Mouse (Mus musculus) cortical plate, adult 2 months (tissue): Measurements from ENCODE around the gene Tnfsfm13. TPM values are rescaled to one million over a fixed set of nuclear protein-coding genes. Genes with fewer than 3 reads are reported as not detected.

Experiments used
- H3K27ac ChIP-seq: fragments of 200-500 bp; 2 replicates; pipeline ENCODE4 v1.5.1; 2012; ENCODE audit warnings: low read length, control low read depth, inconsistent platforms; ENCODE audit not compliant: insufficient read depth
- H3K4me1 ChIP-seq: fragments of 200-500 bp; 2 replicates; pipeline ENCODE4 v1.6.1; 2011; ENCODE audit warnings: low read length; ENCODE audit not compliant: control insufficient read depth, insufficient read depth
- H3K4me3 ChIP-seq: fragments of 200-500 bp; 2 replicates; pipeline ENCODE4 v1.5.1; 2011; ENCODE audit warnings: mild to moderate bottlenecking, low read length, control low read depth; ENCODE audit not compliant: insufficient read depth
- CTCF ChIP-seq: fragments of 200-500 bp; IDR thresholded peaks from 2 replicates; pipeline ENCODE4 v1.5.1; 2011; ENCODE audit warnings: mild to moderate bottlenecking, control low read depth, low read length; ENCODE audit not compliant: insufficient read depth; ENCODE audit errors: extremely low read depth
- POLR2A ChIP-seq: fragments of 200-500 bp; IDR thresholded peaks from 2 replicates; pipeline ENCODE4 v1.6.1; 2011; ENCODE audit warnings: mild to moderate bottlenecking, low read length, control low read depth; ENCODE audit not compliant: insufficient read depth; ENCODE audit errors: extremely low read depth
- polyA plus RNA-seq: library from polyadenylated mRNA; depleted of rRNA; stranded (reverse); fragments of >200 nt; gene quantifications from 2 replicates; pipeline ENCODE4 v1.2.3, GENCODE M21; 2012; rRNA removed

Gene Tnfsfm13
- polyA plus RNA-seq, 1 experiment: 3.8 TPM

DNA sequence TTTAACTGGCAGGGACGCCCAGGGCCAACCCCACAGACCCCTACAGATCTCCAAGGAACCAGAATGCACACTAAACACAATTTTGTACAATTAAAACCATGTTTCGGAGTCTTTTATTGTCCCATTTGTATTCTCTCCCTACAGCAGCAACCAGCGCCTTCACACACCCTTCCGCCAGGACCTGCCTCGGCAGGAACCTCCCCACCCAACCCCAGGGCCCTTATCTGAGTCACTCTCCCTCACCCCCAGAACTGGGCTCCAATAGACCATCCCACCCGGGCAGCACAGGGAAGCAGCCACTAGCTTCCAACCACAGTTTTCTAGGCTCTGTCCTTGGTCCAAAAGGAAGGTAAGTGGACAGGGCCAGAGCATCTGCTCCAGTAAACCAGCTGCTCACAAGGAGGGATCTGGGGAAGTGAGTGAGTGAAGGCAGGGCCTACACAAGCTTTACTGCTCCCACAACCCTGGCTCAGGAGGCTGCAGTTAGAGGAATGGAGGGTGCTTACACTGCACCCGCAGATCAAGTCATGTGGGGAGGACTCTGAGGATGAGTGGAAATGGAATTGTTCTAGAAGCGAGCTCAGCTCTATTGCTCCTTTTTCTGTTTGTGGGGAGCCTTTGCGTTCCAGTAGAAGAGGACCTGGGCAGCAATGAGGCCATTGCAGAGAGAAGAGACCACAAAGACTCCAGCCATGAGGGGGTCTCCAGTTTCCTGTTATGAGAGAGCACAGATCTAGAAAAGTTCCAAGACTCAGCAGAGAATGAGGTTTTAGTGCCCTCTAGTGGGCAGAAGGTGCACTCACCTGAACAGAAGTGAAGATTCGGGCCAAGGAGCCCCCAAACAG lies 39.1 kb downstream of the Tnfsfm13 start:
- TF ChIP-seq POLR2A (no peak), CTCF (peak; percentile 72)

DNA sequence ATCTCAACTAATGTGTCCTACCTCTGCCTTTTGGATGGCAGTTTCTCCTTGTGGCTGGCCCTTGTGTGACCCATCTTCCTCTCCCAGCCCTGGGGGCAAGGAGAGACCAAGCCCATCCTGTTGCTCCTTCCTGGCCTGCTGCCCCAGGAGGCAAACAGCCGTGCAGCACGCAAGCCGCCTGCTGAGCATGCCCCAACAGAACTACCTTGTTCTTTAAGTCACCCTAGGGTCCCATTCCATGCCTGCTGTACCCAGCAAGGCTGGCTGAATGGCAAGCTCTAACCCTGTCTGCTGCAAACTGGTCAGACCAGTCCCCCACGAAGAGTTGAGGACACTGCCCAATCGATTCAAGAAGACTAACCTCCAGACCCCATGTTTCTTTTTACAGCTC lies 39.8 kb downstream of the Tnfsfm13 start:
- no peak overlapping the region for H3K4me3 ChIP-seq
- no peaks in the 10 kb centered on the region for H3K4me1 ChIP-seq
- TF ChIP-seq CTCF: no peak
- TF ChIP-seq POLR2A: no peak
- H3K27ac ChIP-seq: no peak overlapping the region

More for the DNA sequence above, 39.1 kb downstream of the Tnfsfm13 start:
- no peak overlapping the region for H3K27ac ChIP-seq
- no peak overlapping the region for H3K4me3 ChIP-seq
- no peaks in the 10 kb centered on the region for H3K4me1 ChIP-seq

DNA sequence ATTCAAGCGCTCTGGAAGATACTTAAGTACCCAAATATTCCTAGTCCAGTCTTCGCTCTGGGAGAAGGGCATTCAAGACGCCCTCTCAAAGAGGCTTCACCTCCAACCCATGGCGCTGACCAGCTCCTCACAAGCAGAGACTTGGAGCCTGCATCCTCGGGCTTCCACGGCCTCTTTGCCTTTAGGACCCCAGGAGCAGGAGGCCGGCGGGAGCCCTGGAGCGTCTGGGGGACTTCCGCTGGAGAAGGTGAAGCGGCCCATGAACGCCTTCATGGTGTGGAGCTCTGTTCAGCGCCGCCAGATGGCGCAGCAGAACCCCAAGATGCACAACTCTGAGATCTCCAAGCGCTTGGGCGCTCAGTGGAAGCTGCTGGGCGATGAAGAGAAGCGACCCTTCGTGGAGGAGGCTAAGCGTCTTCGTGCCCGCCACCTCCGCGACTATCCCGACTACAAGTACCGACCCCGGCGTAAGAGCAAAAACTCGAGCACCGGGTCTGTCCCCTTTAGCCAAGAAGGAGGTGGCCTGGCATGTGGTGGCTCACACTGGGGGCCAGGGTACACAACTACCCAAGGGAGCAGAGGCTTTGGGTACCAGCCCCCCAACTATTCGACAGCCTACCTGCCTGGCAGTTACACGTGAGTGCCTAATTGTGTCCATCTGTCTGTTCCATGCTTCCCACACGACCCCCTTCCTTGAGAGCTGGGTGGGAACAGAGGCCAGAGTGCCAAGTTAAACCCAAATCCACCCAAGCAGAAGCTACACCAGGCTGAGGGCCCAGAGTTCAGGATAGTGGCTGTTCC lies 40.4 kb downstream of the Tnfsfm13 start, which contains the start of gene Sox15:
TSS of gene Sox15 (plus strand) at position 51 of the 801 bp plus-strand sequence.
- no peaks in the 10 kb centered on the region for H3K4me1 ChIP-seq
- TF ChIP-seq POLR2A (no peak), CTCF (peak; percentile 65)
- no peak within 1 kb of the TSS for H3K27ac ChIP-seq
- no peak within 1 kb of the TSS for H3K4me3 ChIP-seq

DNA sequence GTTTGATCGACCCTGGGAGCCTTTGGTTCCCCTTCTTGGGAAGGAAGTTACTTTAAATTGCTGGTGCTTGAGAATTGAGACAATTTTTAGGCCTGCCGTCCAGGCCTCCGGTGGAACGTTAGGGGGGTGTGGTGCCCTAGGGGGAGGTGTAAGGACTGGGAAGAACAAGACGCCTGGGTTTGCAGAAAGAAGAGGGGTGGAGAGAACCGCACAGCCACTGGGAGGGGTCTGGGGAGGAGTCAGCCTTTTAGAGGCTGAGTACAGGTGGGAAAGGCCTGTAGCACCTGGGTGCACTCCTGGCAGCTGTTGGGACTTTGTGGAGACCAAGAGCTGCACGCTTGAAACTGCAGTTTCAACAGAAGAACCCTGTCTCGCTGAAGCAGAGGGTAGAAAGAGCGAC lies 41.1 kb downstream of the Tnfsfm13 start:
- TF ChIP-seq CTCF (no peak), POLR2A (no peak)
- Histone ChIP-seq H3K4me3 (no peak overlapping the region), H3K4me1 (no peaks in the 10 kb centered on the region), H3K27ac (no peak overlapping the region)

DNA sequence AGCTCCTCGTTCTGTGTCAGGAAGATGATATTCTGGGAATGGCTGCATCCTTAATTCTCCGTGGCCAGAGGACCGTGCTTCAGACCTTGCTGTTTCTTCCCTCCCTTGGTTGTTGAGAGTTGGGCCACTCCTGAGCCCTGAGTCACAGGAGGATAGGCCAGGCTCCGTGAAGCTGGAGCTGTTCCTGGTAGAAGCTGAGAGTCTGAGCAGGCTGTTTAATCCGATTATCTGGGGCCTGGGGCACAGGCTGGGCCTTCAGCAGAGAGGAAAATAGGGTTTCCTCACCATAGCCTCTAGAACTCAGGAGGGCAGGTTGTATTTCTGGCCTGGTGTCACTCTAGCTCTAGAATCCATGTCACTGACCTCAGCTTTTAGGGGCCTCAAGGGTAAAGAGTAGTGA lies 42.5 kb downstream of the Tnfsfm13 start:
- TF ChIP-seq POLR2A: no peak
- no peak for TF ChIP-seq CTCF
- no peak overlapping the region for H3K4me3 ChIP-seq
- no peak overlapping the region for H3K27ac ChIP-seq
- no peaks in the 10 kb centered on the region for H3K4me1 ChIP-seq

DNA sequence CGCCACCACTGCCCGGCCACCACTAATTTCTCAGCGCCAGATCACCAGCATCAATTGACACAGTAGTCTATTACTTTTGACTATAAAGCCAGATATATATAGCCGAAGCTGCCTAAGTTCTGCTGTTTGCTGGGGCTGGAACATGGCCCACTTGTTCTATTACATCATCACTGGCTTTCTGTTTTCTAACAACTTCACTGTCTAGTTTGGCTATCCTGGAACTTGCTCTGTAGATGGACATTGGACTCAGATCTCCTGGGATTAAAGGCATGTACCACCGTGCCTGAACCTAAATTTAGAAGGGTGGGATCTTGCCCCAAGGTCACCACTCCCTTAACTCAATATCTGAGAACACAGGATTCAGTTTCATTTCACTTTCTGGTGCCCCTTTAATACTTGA lies 50.0 kb downstream of the Tnfsfm13 start:
- TF ChIP-seq CTCF: no peak
- no peak for TF ChIP-seq POLR2A
- Histone ChIP-seq H3K4me1 (no peaks in the 10 kb centered on the region), H3K4me3 (no peak overlapping the region), H3K27ac (no peak overlapping the region)

DNA sequence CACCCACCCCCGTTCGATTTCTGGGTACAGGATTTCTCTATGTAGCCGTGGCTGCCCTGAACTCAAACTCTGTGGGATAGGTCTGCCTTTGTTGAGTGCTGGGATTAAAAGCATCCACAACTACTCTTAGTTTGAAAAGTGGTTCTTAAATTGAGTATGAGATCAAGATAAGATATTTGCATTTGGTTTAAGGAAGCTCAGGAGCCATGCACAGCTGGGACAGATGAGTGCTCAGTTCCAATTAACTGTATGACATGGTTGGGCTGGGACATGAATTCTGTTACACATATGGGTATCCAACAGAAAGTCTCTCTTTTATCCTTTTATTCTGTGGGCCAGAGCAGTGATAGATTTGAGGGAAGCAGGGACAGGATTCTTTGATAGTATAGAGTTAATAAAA lies 60.4 kb downstream of the Tnfsfm13 start:
- Histone ChIP-seq H3K4me3 (no peak overlapping the region), H3K4me1 (peaks cover 1% of the 10 kb centered on the region; the same call in 1 of the 2 replicates), H3K27ac (no peak overlapping the region)
- TF ChIP-seq POLR2A (no peak), CTCF (no peak)

DNA sequence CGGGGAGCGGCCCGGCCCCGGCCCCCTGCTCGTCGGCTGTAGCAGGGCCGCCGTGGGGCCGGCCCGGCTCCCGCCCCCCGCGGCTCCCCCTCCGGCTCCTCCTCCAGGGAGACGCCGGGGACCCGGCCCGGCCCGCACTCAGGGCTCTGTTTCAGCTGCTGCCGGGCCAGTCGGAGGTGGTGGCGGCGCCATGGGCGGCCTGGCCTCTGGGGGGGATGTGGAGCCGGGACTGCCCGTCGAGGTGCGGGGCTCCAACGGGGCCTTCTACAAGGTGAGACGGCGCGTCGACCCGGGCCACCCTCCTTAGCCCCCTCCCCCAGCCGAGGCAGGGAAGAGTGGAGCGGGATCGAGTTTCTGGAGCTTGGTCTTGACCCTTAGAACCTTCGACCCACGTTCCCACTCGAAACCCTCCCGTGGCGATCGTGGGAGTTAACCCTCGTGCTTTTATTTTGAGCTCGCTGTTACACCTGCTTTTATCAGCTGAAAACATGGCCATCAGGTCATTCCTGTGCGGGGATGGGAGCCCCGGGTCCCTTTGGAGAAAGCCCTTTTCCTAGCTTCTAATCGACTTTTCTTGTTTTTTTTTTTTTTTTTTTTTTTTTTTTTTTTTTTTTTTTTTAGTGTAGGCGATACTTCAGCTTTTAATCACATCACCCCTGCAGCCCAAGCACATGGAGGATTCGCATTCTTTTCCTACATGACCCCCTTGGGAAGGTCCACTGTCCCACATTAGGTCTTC lies 62.6 kb downstream of the Tnfsfm13 start:
- Histone ChIP-seq H3K27ac (peak overlapping the region; percentile 30; the same call in 1 of the 2 replicates), H3K4me3 (peak overlapping the region; percentile 96), H3K4me1 (peaks cover 1% of the 10 kb centered on the region; the same call in 1 of the 2 replicates)
- no peak for TF ChIP-seq POLR2A
- TF ChIP-seq CTCF: no peak

Other genes starting within 250 kb of the Tnfsfm13 start
- gene Dnah2, start 147.0 kb downstream of the Tnfsfm13 start, polyA plus RNA-seq: 1.6 and 2.1 TPM in 2 replicates
- 68.2 and 77.1 TPM in 2 replicates for gene Efnb3, start 135.9 kb downstream of the Tnfsfm13 start, polyA plus RNA-seq
- gene Wrap53, start 115.8 kb downstream of the Tnfsfm13 start, polyA plus RNA-seq: 13.6 and 14.3 TPM in 2 replicates
- 33.9 and 35.1 TPM in 2 replicates for gene Trp53, start 115.7 kb downstream of the Tnfsfm13 start, polyA plus RNA-seq
- 362 and 374 TPM in 2 replicates for gene Atp1b2, start 90.2 kb downstream of the Tnfsfm13 start, polyA plus RNA-seq
- 0.06 and 0.08 TPM in 2 replicates for gene Shbg, start 78.2 kb downstream of the Tnfsfm13 start, polyA plus RNA-seq
- 18.1 and 21.1 TPM in 2 replicates for gene Sat2, start 74.1 kb downstream of the Tnfsfm13 start, polyA plus RNA-seq
- gene Fxr2, start 63.1 kb downstream of the Tnfsfm13 start, polyA plus RNA-seq: 132 and 158 TPM in 2 replicates
- 0.25 and 0.28 TPM in 2 replicates for gene Sox15, start 40.8 kb downstream of the Tnfsfm13 start, polyA plus RNA-seq
- 89.7 and 92.8 TPM in 2 replicates for gene Mpdu1, start 33.5 kb downstream of the Tnfsfm13 start, polyA plus RNA-seq
- gene Cd68, start 29.9 kb downstream of the Tnfsfm13 start, polyA plus RNA-seq: 11.3 and 13.1 TPM in 2 replicates
- 323 and 335 TPM in 2 replicates for gene Eif4a1, start 23.7 kb downstream of the Tnfsfm13 start, polyA plus RNA-seq
- gene Senp3, start 14.0 kb downstream of the Tnfsfm13 start, polyA plus RNA-seq: 120 and 133 TPM in 2 replicates
- 6.1 and 7.5 TPM in 2 replicates for gene Tnfsf13, start 10.3 kb downstream of the Tnfsfm13 start, polyA plus RNA-seq
- 19.8 and 22.5 TPM in 2 replicates for gene Tnfsf12, start 249 bp downstream of the Tnfsfm13 start, polyA plus RNA-seq
- 21.7 and 23.2 TPM in 2 replicates for gene Polr2a, start 62.5 kb upstream of the Tnfsfm13 start, polyA plus RNA-seq
- gene Slc35g3, start 65.9 kb upstream of the Tnfsfm13 start, polyA plus RNA-seq: 0.06 TPM in 1 of 2 replicates, not detected in the other
- gene Zbtb4, start 69.8 kb upstream of the Tnfsfm13 start, polyA plus RNA-seq: 56.7 and 58.2 TPM in 2 replicates
- gene Chrnb1, start 99.8 kb upstream of the Tnfsfm13 start, polyA plus RNA-seq: 1.4 and 2.1 TPM in 2 replicates
- 17.3 and 17.6 TPM in 2 replicates for gene Fgf11, start 105.8 kb upstream of the Tnfsfm13 start, polyA plus RNA-seq
- 0.06 TPM in 1 of 2 replicates, not detected in the other for gene Tmem102, start 109.5 kb upstream of the Tnfsfm13 start, polyA plus RNA-seq
- not detected in 2 replicates for gene Gm39566, start 119.2 kb upstream of the Tnfsfm13 start, polyA plus RNA-seq
- not detected in 2 replicates for gene Spem2, start 122.4 kb upstream of the Tnfsfm13 start, polyA plus RNA-seq
- 0.10 and 0.15 TPM in 2 replicates for gene Spem1, start 126.1 kb upstream of the Tnfsfm13 start, polyA plus RNA-seq
- 112 and 116 TPM in 2 replicates for gene Nlgn2, start 141.7 kb upstream of the Tnfsfm13 start, polyA plus RNA-seq
- gene Tmem256, start 142.4 kb upstream of the Tnfsfm13 start, polyA plus RNA-seq: 234 and 244 TPM in 2 replicates
- 35.3 and 36.5 TPM in 2 replicates for gene Plscr3, start 150.3 kb upstream of the Tnfsfm13 start, polyA plus RNA-seq
- 0.08 and 0.25 TPM in 2 replicates for gene Tnk1, start 162.6 kb upstream of the Tnfsfm13 start, polyA plus RNA-seq
- not detected in 2 replicates for gene Tmem95, start 181.9 kb upstream of the Tnfsfm13 start, polyA plus RNA-seq
- gene Kctd11, start 185.3 kb upstream of the Tnfsfm13 start, polyA plus RNA-seq: 1.5 and 1.7 TPM in 2 replicates
- 0.13 and 0.26 TPM in 2 replicates for gene Acap1, start 199.4 kb upstream of the Tnfsfm13 start, polyA plus RNA-seq
- 0.19 and 0.38 TPM in 2 replicates for gene 2810408A11Rik, start 204.9 kb upstream of the Tnfsfm13 start, polyA plus RNA-seq
- gene Neurl4, start 205.0 kb upstream of the Tnfsfm13 start, polyA plus RNA-seq: 98.3 and 107 TPM in 2 replicates
- 53.5 and 55.2 TPM in 2 replicates for gene Gps2, start 217.8 kb upstream of the Tnfsfm13 start, polyA plus RNA-seq
- 577 and 581 TPM in 2 replicates for gene Eif5a, start 225.9 kb upstream of the Tnfsfm13 start, polyA plus RNA-seq
- 18.1 and 21.1 TPM in 2 replicates for gene Ybx2, start 239.7 kb upstream of the Tnfsfm13 start, polyA plus RNA-seq